Mouse (Mus musculus): ENCODE data around the gene Vsig1. TPM values are rescaled to one million over a fixed set of nuclear protein-coding genes. Genes with fewer than 3 reads are reported as not detected.

Gene Vsig1
- polyA plus RNA-seq, 1 experiment from 2014 or later: 37.5 TPM

DNA sequence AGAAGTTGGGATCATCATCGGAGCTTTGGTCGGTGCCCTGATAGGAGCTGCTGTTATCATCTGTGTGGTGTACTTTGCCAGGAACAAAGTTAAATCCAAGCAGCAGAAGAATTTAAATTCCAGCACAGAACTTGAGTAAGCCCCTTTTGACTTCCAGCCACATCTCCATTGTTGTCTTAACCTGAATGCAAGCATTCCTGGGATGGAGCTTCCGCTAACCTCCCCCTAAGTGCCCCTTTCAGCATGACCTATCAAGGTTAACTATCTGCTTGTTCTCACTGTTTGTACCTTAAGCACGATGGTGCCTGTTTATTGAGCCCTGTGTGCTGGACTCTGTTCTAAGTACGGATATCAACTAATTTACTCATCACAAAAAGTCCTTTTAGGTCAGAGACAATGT is 28.9 kb downstream of the Vsig1 start:
- no peaks in the 10 kb centered on the region for H3K4me1 ChIP-seq (ENCODE audit: control insufficient read depth, insufficient read depth, low read length)
- H3K27ac ChIP-seq (ENCODE audit: low read length): no peak overlapping the region
- no peak overlapping the region for H3K4me3 ChIP-seq (ENCODE audit: low read depth, low read length)
- no peaks in the 10 kb centered on the region for H3K27me3 ChIP-seq (ENCODE audit: control insufficient read depth, insufficient read depth, low read length)
- no peak overlapping the region for H3K4me2 ChIP-seq (replicated peaks; ENCODE audit: low read depth, low read length)
- no peak for ATAC-seq (ENCODE audit: insufficient number of reproducible peaks, insufficient read depth, low FRiP score, low read depth)
- H3K9ac ChIP-seq (replicated peaks; ENCODE audit: low read depth, low read length): no peak overlapping the region
- H3K36me3 ChIP-seq (ENCODE audit: control insufficient read depth, insufficient read depth, low read length): no peaks in the 10 kb centered on the region
- no peaks in the 10 kb centered on the region for H3K9me3 ChIP-seq (ENCODE audit: control insufficient read depth, low read depth, low read length)
- WGBS: 61% methylated on average over 5 of the region's 5 CpGs

- Histone ChIP-seq H3K4me2 (replicated peaks; ENCODE audit: low read depth, low read length) (no peak overlapping the region), H3K36me3 (ENCODE audit: control insufficient read depth, insufficient read depth, low read length) (no peaks in the 10 kb centered on the region), H3K9me3 (ENCODE audit: control insufficient read depth, low read depth, low read length) (no peaks in the 10 kb centered on the region), H3K9ac (replicated peaks; ENCODE audit: low read depth, low read length) (no peak overlapping the region), H3K27me3 (ENCODE audit: control insufficient read depth, insufficient read depth, low read length) (no peaks in the 10 kb centered on the region), H3K27ac (ENCODE audit: low read length) (no peak overlapping the region), H3K4me3 (ENCODE audit: low read depth, low read length) (no peak overlapping the region), H3K4me1 (ENCODE audit: control insufficient read depth, insufficient read depth, low read length) (no peaks in the 10 kb centered on the region)
- ATAC-seq (ENCODE audit: insufficient number of reproducible peaks, insufficient read depth, low FRiP score, low read depth): no peak
- 81% methylated on average over 4 of the region's 4 CpGs for WGBS
Observed at GRCm38 (mm10) chrX:140953618-140954017, 46.2 kb downstream of the Vsig1 start.

- no peaks in the 10 kb centered on the region for H3K9me3 ChIP-seq (ENCODE audit: control insufficient read depth, low read depth, low read length)
- ATAC-seq (ENCODE audit: insufficient number of reproducible peaks, insufficient read depth, low FRiP score, low read depth): peak; percentile 96
- peak within 1 kb of the TSS; percentile 38 for H3K4me3 ChIP-seq (ENCODE audit: low read depth, low read length)
- H3K9ac ChIP-seq (replicated peaks; ENCODE audit: low read depth, low read length): peak within 1 kb of the TSS; percentile 19
- no peak within 1 kb of the TSS for H3K27ac ChIP-seq (ENCODE audit: low read length)
- H3K27me3 ChIP-seq (ENCODE audit: control insufficient read depth, insufficient read depth, low read length): no peaks in the 10 kb centered on the region
- peak within 1 kb of the TSS; percentile 56 for H3K4me2 ChIP-seq (replicated peaks; ENCODE audit: low read depth, low read length)
- no peaks in the 10 kb centered on the region for H3K4me1 ChIP-seq (ENCODE audit: control insufficient read depth, insufficient read depth, low read length)
- no peaks in the 10 kb centered on the region for H3K36me3 ChIP-seq (ENCODE audit: control insufficient read depth, insufficient read depth, low read length)
- 23% methylated on average over 23 of the region's 23 CpGs for WGBS
Observed at GRCm38 (mm10) chrX:140956272-140956940, 49.0 kb downstream of the Vsig1 start, which contains the start of the genes Psmd10 and Atg4a. Psmd10 (minus strand) TSS chrX:140956728. Atg4a (plus strand) TSS chrX:140956907.

DNA sequence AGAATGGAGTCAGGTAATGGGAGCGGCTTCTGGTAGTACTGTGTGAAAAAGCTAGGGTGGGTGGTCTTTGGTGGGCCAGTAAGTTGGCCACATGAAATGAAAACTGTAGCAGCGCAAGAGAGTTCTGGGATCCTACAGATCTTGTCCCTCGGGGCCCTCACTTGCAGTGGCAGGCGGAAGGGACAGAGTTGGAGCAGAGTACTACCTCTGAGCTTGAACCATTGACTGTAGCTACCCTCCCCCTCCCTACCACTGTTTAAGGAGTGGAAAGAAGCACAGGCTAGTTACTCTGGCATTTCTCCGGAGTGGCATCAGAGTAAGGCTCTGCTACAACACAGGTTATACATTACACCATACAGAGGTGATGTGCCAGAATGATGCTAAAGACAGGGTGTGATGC is 49.6 kb downstream of the Vsig1 start:
- Histone ChIP-seq H3K4me1 (ENCODE audit: control insufficient read depth, insufficient read depth, low read length) (no peaks in the 10 kb centered on the region), H3K27me3 (ENCODE audit: control insufficient read depth, insufficient read depth, low read length) (no peaks in the 10 kb centered on the region), H3K36me3 (ENCODE audit: control insufficient read depth, insufficient read depth, low read length) (no peaks in the 10 kb centered on the region), H3K4me3 (ENCODE audit: low read depth, low read length) (peak overlapping the region; percentile 38), H3K9ac (replicated peaks; ENCODE audit: low read depth, low read length) (0 out of 2 replicates have a peak overlapping the region, but pooled peaks have one; percentile 3), H3K9me3 (ENCODE audit: control insufficient read depth, low read depth, low read length) (no peaks in the 10 kb centered on the region), H3K27ac (ENCODE audit: low read length) (no peak overlapping the region), H3K4me2 (replicated peaks; ENCODE audit: low read depth, low read length) (peak overlapping the region; percentile 56)
- peak; percentile 66 for ATAC-seq (ENCODE audit: insufficient number of reproducible peaks, insufficient read depth, low FRiP score, low read depth)
- 26% methylated on average over 5 of the region's 5 CpGs for WGBS

DNA sequence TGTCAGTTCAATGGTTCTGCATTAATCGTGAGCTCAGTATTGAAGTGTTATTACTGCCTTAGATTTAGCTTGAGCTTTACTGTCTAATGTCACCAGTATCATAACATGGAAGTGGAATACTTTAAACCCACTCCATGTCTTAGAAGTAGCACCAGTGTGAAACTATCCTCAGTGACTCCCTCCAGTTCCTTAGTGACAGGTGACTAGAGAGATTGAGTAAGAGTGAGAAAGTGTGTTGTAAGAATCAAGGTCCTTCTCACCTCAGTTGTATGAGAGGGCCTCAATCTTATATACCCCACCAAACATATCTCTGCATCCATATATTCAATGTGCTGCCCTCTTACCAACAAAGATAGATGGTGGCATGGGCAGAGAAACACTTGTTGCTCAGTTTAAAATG is 71.5 kb downstream of the Vsig1 start:
- H3K9ac ChIP-seq (replicated peaks; ENCODE audit: low read depth, low read length): no peak overlapping the region
- H3K4me3 ChIP-seq (ENCODE audit: low read depth, low read length): no peak overlapping the region
- ATAC-seq (ENCODE audit: insufficient number of reproducible peaks, insufficient read depth, low FRiP score, low read depth): no peak
- H3K27ac ChIP-seq (ENCODE audit: low read length): no peak overlapping the region
- no peak overlapping the region for H3K4me2 ChIP-seq (replicated peaks; ENCODE audit: low read depth, low read length)
- WGBS: 89% methylated on average over 1 of the region's 1 CpGs
- H3K36me3 ChIP-seq (ENCODE audit: control insufficient read depth, insufficient read depth, low read length): no peaks in the 10 kb centered on the region
- no peaks in the 10 kb centered on the region for H3K9me3 ChIP-seq (ENCODE audit: control insufficient read depth, low read depth, low read length)
- no peaks in the 10 kb centered on the region for H3K27me3 ChIP-seq (ENCODE audit: control insufficient read depth, insufficient read depth, low read length)
- peaks cover under 1% of the 10 kb centered on the region; the same call in 1 of the 2 replicates for H3K4me1 ChIP-seq (ENCODE audit: control insufficient read depth, insufficient read depth, low read length)

DNA sequence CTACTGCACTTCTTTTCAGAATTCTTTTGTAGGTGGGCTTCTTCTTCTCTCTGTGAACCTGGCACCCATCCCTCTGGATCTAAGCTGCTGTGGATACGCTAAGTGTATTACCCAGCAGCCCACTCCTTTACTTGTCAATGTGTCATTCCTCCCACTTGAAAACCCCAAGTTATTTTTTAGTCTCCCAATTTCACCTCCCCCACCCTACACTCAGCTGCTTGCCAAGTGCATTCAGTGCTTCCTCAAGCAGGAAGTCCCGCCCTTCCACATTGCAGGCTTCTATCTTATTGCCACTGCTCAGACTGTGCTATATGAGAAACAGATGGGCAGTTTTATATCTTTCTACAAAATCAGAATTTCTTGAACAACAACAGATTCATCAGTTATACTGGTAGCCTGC is 72.1 kb downstream of the Vsig1 start:
- WGBS: 69% methylated on average over 2 of the region's 2 CpGs
- no peak overlapping the region for H3K9ac ChIP-seq (replicated peaks; ENCODE audit: low read depth, low read length)
- H3K36me3 ChIP-seq (ENCODE audit: control insufficient read depth, insufficient read depth, low read length): no peaks in the 10 kb centered on the region
- no peak overlapping the region for H3K4me3 ChIP-seq (ENCODE audit: low read depth, low read length)
- H3K9me3 ChIP-seq (ENCODE audit: control insufficient read depth, low read depth, low read length): no peaks in the 10 kb centered on the region
- H3K27ac ChIP-seq (ENCODE audit: low read length): no peak overlapping the region
- no peak overlapping the region for H3K4me2 ChIP-seq (replicated peaks; ENCODE audit: low read depth, low read length)
- H3K27me3 ChIP-seq (ENCODE audit: control insufficient read depth, insufficient read depth, low read length): no peaks in the 10 kb centered on the region
- peaks cover 3% of the 10 kb centered on the region; the same call in 1 of the 2 replicates for H3K4me1 ChIP-seq (ENCODE audit: control insufficient read depth, insufficient read depth, low read length)
- ATAC-seq (ENCODE audit: insufficient number of reproducible peaks, insufficient read depth, low FRiP score, low read depth): no peak; the same call in 1 of the 2 replicates

- no peak for ATAC-seq (ENCODE audit: insufficient number of reproducible peaks, insufficient read depth, low FRiP score, low read depth)
- Histone ChIP-seq H3K4me1 (ENCODE audit: control insufficient read depth, insufficient read depth, low read length) (peaks cover 3% of the 10 kb centered on the region; the same call in 1 of the 2 replicates), H3K27me3 (ENCODE audit: control insufficient read depth, insufficient read depth, low read length) (no peaks in the 10 kb centered on the region), H3K36me3 (ENCODE audit: control insufficient read depth, insufficient read depth, low read length) (no peaks in the 10 kb centered on the region), H3K4me3 (ENCODE audit: low read depth, low read length) (no peak overlapping the region), H3K9ac (replicated peaks; ENCODE audit: low read depth, low read length) (no peak overlapping the region), H3K9me3 (ENCODE audit: control insufficient read depth, low read depth, low read length) (no peaks in the 10 kb centered on the region), H3K4me2 (replicated peaks; ENCODE audit: low read depth, low read length) (no peak overlapping the region), H3K27ac (ENCODE audit: low read length) (no peak overlapping the region)
- 68% methylated on average over 4 of the region's 4 CpGs for WGBS
Observed at GRCm38 (mm10) chrX:140980163-140980562, 72.8 kb downstream of the Vsig1 start.

- Histone ChIP-seq H3K36me3 (ENCODE audit: control insufficient read depth, insufficient read depth, low read length) (no peaks in the 10 kb centered on the region), H3K9ac (replicated peaks; ENCODE audit: low read depth, low read length) (no peak overlapping the region), H3K4me3 (ENCODE audit: low read depth, low read length) (no peak overlapping the region), H3K27me3 (ENCODE audit: control insufficient read depth, insufficient read depth, low read length) (no peaks in the 10 kb centered on the region), H3K4me2 (replicated peaks; ENCODE audit: low read depth, low read length) (no peak overlapping the region), H3K27ac (ENCODE audit: low read length) (peak overlapping the region; percentile 27; the same call in 1 of the 2 replicates), H3K4me1 (ENCODE audit: control insufficient read depth, insufficient read depth, low read length) (peaks cover 3% of the 10 kb centered on the region; the same call in 1 of the 2 replicates), H3K9me3 (ENCODE audit: control insufficient read depth, low read depth, low read length) (no peaks in the 10 kb centered on the region)
- ATAC-seq (ENCODE audit: insufficient number of reproducible peaks, insufficient read depth, low FRiP score, low read depth): no peak
- WGBS: 42% methylated on average over 6 of the region's 6 CpGs
Observed at GRCm38 (mm10) chrX:140983206-140983960, 76.0 kb downstream of the Vsig1 start.

All from stomach, embryonic 14.5 days (tissue).